Mouse (Mus musculus): ENCODE measurements around the gene 7530416G11Rik. TPM values are rescaled to one million over a fixed set of nuclear protein-coding genes. Genes with fewer than 3 reads are reported as not detected.
A peak's percentile ranks its signal among the peaks of the same experiment; 100 is the strongest.

Gene 7530416G11Rik
- polyA plus RNA-seq, 1 experiment from 2014 or later, result not detected

DNA sequence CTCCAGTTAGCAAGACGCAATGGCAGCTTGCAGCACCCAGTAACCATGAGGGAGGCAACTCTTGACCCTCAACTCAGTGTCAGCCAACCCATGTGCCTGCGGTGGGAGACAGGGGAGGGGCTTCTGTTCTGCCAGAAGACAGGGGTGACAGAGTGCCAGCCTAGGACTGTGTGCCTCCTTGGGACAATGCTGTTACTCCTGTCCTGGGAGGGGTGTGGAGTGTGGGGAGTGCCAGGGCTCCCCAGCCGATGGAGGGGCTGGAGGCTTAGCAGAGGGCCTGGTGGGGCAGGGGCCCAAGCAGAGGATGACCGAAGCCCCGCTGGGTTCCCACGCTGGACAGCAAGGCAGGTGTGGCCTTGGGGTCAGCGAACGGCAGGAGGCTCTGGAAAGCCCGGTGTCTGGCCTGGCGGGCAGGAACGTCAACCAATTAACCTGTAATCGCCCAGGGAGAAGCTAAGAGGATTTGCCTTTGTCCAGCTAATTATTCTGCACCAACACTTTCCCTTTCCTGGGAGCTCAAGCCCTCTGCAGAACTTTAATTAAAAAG is 21.4 kb upstream of the 7530416G11Rik start:
- WGBS, result 24% methylated on average over 12 of the region's 12 CpGs
- H3K27ac ChIP-seq (ENCODE audit: low read depth, low read length), result no peak overlapping the region
- no peak overlapping the region for H3K4me3 ChIP-seq (ENCODE audit: low read depth, low read length)
- no peaks in the 10 kb centered on the region for H3K36me3 ChIP-seq (ENCODE audit: control insufficient read depth, insufficient read depth, low read length)
- H3K9ac ChIP-seq (replicated peaks; ENCODE audit: low read depth, low read length), result no peak overlapping the region
- no peaks in the 10 kb centered on the region for H3K9me3 ChIP-seq (ENCODE audit: control insufficient read depth, low read length)
- H3K27me3 ChIP-seq (ENCODE audit: control insufficient read depth, insufficient read depth, low read length), result no peaks in the 10 kb centered on the region
- H3K4me1 ChIP-seq (ENCODE audit: control insufficient read depth, insufficient read depth, low read length), result no peaks in the 10 kb centered on the region
- ATAC-seq (ENCODE audit: low read depth), result no peak; the same call in 1 of the 2 replicates
- no peak overlapping the region for H3K4me2 ChIP-seq (ENCODE audit: low read depth, low read length)

DNA sequence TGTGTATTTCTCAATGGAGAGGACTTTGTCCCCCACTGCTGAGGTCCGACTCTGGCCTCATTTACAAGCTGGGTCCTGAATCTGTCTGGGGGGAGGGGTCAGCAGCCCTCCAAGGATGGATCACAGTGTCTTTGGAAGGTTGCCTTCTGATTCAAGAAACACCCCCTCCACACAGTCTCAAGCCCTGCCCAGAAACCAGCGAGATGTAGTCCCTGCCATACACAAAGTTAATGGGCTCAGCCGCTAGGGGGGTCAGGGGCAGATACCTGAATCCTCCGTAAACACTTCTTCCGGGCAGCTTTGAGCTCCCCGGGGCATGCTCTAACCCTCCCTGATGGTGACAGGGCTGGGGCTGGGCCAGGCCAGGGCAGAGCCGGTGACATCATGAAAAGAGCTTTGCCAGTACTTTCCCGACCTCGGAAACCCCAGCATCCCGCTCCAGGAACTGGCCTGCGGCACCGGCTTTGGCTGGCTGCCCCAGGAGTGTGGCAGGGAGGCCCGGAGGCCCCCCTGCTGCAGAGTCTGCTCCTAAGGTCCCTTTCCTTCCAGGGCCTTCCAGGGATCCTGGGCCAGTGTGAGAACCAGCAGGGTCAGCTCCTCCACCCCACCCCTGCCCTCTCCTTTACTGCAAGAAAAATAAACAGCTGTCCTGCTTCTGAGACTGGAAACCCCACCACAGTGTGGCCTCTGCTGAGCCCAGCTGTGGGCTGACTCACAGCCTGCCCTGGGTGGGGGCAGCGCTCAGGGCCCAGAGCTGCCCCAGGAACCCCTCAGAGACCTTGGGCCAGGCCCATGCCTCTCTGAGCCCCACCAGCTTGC is 20.4 kb upstream of the 7530416G11Rik start:
- Histone ChIP-seq H3K36me3 (ENCODE audit: control insufficient read depth, insufficient read depth, low read length) (no peaks in the 10 kb centered on the region), H3K9me3 (ENCODE audit: control insufficient read depth, low read length) (no peaks in the 10 kb centered on the region), H3K4me3 (ENCODE audit: low read depth, low read length) (no peak overlapping the region), H3K27ac (ENCODE audit: low read depth, low read length) (no peak overlapping the region), H3K9ac (replicated peaks; ENCODE audit: low read depth, low read length) (no peak overlapping the region), H3K27me3 (ENCODE audit: control insufficient read depth, insufficient read depth, low read length) (no peaks in the 10 kb centered on the region), H3K4me1 (ENCODE audit: control insufficient read depth, insufficient read depth, low read length) (no peaks in the 10 kb centered on the region), H3K4me2 (ENCODE audit: low read depth, low read length) (no peak overlapping the region)
- WGBS, result 15% methylated on average over 14 of the region's 14 CpGs
- ATAC-seq (ENCODE audit: low read depth), result peak; percentile 34; the same call in 1 of the 2 replicates

DNA sequence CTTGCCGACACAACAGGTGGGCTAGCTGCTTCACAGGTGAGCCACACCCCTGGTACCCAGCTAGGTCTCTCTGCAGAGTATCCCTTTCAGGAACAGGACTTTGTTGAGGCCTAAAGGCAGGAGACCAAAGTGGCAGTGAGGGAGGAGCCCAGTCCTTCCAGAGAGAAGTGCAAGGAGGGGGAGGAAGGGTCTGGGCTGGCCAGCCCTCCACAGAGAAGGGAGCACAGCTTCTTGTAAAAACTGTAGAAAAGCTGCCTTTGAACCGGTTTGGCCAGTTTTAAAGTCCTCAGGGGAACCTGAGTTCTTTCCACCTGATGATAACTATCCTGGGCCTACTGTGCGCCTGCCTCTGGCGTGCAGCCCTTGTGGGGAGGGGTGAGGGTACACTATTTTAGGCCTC is 16.4 kb upstream of the 7530416G11Rik start:
- no peak for ATAC-seq (ENCODE audit: low read depth)
- H3K27me3 ChIP-seq (ENCODE audit: control insufficient read depth, insufficient read depth, low read length), result no peaks in the 10 kb centered on the region
- H3K36me3 ChIP-seq (ENCODE audit: control insufficient read depth, insufficient read depth, low read length), result no peaks in the 10 kb centered on the region
- H3K4me2 ChIP-seq (ENCODE audit: low read depth, low read length), result no peak overlapping the region
- H3K27ac ChIP-seq (ENCODE audit: low read depth, low read length), result no peak overlapping the region
- no peaks in the 10 kb centered on the region for H3K4me1 ChIP-seq (ENCODE audit: control insufficient read depth, insufficient read depth, low read length)
- no peak overlapping the region for H3K9ac ChIP-seq (replicated peaks; ENCODE audit: low read depth, low read length)
- H3K4me3 ChIP-seq (ENCODE audit: low read depth, low read length), result no peak overlapping the region
- H3K9me3 ChIP-seq (ENCODE audit: control insufficient read depth, low read length), result no peaks in the 10 kb centered on the region
- 72% methylated on average over 4 of the region's 4 CpGs for WGBS

DNA sequence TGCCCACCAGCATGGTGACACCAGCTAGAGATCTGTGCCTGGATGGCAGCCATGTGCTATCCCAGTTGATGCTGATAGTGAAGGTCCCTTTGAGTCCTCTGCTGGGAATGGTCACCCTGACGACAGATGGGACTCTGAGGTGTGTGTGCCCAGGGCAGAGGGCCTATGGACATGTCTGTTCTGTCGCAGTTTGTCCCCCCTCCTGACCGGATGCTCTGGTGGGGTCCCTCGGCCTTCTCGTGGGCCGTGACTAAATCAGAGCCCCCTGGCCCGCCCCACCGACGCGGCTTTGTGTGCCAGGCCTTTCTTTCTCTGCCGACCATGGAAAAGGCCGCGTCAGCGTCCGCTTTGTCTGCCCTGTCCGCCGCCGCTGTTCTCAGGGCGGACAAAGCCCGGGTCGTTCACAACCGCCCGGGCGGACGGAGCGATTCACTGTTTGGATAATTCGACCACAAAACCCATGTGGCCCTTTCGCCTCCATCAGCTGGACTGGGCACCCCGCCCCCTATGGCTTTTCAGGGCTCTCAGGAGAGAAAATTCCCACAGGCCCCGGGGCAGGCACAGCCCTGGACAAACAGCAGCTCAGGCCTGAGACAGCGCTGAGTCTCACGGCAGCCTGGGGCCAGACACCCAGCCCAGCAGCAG is 4.5 kb upstream of the 7530416G11Rik start:
- peak overlapping the region; percentile 34; the same call in 1 of the 2 replicates for H3K9ac ChIP-seq (replicated peaks; ENCODE audit: low read depth, low read length)
- H3K9me3 ChIP-seq (ENCODE audit: control insufficient read depth, low read length), result no peaks in the 10 kb centered on the region
- no peaks in the 10 kb centered on the region for H3K36me3 ChIP-seq (ENCODE audit: control insufficient read depth, insufficient read depth, low read length)
- 7% methylated on average over 31 of the region's 32 CpGs for WGBS
- H3K27me3 ChIP-seq (ENCODE audit: control insufficient read depth, insufficient read depth, low read length), result no peaks in the 10 kb centered on the region
- H3K4me2 ChIP-seq (ENCODE audit: low read depth, low read length), result no peak overlapping the region
- H3K4me1 ChIP-seq (ENCODE audit: control insufficient read depth, insufficient read depth, low read length), result 0 out of 2 replicates have a peak, but pooled peaks cover 6% of the 10 kb centered on the region
- H3K27ac ChIP-seq (ENCODE audit: low read depth, low read length), result peak overlapping the region; percentile 60; the same call in 1 of the 2 replicates
- no peak for ATAC-seq (ENCODE audit: low read depth)
- H3K4me3 ChIP-seq (ENCODE audit: low read depth, low read length), result no peak overlapping the region

DNA sequence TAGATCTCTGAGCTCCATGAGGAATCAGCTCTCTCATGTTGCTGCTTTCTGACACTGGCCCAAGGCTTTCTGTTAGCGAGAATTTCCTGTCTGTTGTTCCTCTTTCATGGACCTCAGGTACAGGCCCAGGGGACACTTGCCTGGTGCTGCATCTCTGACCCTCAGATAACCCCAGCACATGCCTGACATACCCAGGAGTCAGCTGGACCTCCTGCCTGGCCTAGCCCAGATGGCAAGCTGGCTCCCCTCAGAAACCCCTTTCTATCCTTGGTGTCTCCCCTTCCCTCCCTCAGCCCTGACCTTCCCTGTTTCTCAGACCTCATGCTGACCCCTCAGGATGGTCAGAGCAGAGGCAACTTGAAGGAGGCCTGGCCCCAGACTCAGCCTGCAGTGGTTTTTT is 3.7 kb upstream of the 7530416G11Rik start:
- WGBS, result 83% methylated on average over 1 of the region's 1 CpGs
- Histone ChIP-seq H3K36me3 (ENCODE audit: control insufficient read depth, insufficient read depth, low read length) (no peaks in the 10 kb centered on the region), H3K4me2 (ENCODE audit: low read depth, low read length) (no peak overlapping the region), H3K4me3 (ENCODE audit: low read depth, low read length) (no peak overlapping the region), H3K9me3 (ENCODE audit: control insufficient read depth, low read length) (no peaks in the 10 kb centered on the region), H3K27me3 (ENCODE audit: control insufficient read depth, insufficient read depth, low read length) (no peaks in the 10 kb centered on the region), H3K9ac (replicated peaks; ENCODE audit: low read depth, low read length) (no peak overlapping the region), H3K4me1 (ENCODE audit: control insufficient read depth, insufficient read depth, low read length) (0 out of 2 replicates have a peak, but pooled peaks cover 6% of the 10 kb centered on the region), H3K27ac (ENCODE audit: low read depth, low read length) (no peak overlapping the region)
- no peak for ATAC-seq (ENCODE audit: low read depth)

DNA sequence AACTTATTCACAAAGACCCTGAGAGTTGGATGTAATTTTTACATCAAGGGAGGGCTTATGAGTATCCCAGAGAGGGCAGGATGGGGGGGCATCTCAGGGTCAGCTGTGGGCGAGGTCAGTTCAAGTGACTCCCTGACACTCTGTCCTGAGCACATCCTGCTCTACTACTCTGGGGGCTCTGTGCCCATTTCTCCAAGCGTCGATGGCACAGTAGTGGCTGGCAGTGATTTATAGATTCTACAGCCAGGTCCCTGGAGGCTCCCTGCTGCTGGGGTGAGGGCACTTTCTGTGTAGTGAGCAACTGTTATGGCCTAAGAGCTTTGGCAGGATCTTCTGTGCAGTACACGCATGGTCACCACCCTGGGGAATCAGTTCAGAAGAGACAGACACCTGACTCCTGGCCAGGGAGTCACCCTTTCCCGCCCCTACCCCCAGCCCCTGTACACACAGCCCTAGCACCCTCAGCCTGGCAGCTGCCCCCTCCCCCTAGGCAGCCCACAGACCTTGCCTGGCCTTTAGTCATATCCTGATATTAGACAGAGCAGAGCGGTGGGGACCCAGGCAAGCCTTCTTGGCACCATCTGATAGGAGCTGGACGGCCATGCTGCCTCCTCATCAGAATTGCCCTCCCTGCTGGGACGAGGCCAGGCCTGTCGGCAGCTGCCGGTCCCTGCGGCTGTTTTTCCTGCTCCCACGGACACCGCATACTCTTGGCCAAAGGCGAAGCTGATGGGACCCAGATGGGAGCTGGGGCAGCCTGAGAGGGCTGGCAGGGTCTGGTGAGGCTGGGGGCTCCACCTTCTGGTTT is 2.3 kb upstream of the 7530416G11Rik start:
- Histone ChIP-seq H3K4me3 (ENCODE audit: low read depth, low read length) (no peak overlapping the region), H3K36me3 (ENCODE audit: control insufficient read depth, insufficient read depth, low read length) (no peaks in the 10 kb centered on the region), H3K4me1 (ENCODE audit: control insufficient read depth, insufficient read depth, low read length) (0 out of 2 replicates have a peak, but pooled peaks cover 6% of the 10 kb centered on the region), H3K27ac (ENCODE audit: low read depth, low read length) (peak overlapping the region; percentile 39), H3K27me3 (ENCODE audit: control insufficient read depth, insufficient read depth, low read length) (no peaks in the 10 kb centered on the region), H3K9me3 (ENCODE audit: control insufficient read depth, low read length) (no peaks in the 10 kb centered on the region), H3K4me2 (ENCODE audit: low read depth, low read length) (no peak overlapping the region), H3K9ac (replicated peaks; ENCODE audit: low read depth, low read length) (no peak overlapping the region)
- peak; percentile 57; the same call in 1 of the 2 replicates for ATAC-seq (ENCODE audit: low read depth)
- 25% methylated on average over 14 of the region's 14 CpGs for WGBS

DNA sequence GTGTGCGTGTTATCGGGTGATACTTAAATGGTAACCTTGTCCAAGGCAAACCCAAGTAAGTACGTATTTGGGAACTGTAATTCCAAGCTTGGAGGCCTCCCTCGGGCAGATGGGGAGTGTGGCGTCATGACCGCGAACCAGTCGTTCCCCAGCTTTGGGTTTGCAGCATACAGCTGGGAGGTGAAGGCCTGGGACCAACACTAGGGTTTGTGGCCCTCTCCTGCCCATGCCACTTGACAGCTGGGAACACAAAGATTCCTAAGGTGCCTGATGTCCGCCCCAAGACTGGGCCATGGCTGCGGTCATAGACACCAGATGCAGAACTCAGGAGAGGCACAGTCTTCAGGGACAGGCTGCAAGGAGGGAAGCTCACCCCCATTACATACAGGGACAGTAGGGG is 2.8 kb downstream of the 7530416G11Rik start:
- Histone ChIP-seq H3K4me2 (ENCODE audit: low read depth, low read length) (no peak overlapping the region), H3K27me3 (ENCODE audit: control insufficient read depth, insufficient read depth, low read length) (no peaks in the 10 kb centered on the region), H3K4me3 (ENCODE audit: low read depth, low read length) (no peak overlapping the region), H3K4me1 (ENCODE audit: control insufficient read depth, insufficient read depth, low read length) (0 out of 2 replicates have a peak, but pooled peaks cover 2% of the 10 kb centered on the region), H3K36me3 (ENCODE audit: control insufficient read depth, insufficient read depth, low read length) (no peaks in the 10 kb centered on the region), H3K9ac (replicated peaks; ENCODE audit: low read depth, low read length) (no peak overlapping the region), H3K9me3 (ENCODE audit: control insufficient read depth, low read length) (no peaks in the 10 kb centered on the region), H3K27ac (ENCODE audit: low read depth, low read length) (no peak overlapping the region)
- 82% methylated on average over 10 of the region's 10 CpGs for WGBS
- ATAC-seq (ENCODE audit: low read depth), result no peak

DNA sequence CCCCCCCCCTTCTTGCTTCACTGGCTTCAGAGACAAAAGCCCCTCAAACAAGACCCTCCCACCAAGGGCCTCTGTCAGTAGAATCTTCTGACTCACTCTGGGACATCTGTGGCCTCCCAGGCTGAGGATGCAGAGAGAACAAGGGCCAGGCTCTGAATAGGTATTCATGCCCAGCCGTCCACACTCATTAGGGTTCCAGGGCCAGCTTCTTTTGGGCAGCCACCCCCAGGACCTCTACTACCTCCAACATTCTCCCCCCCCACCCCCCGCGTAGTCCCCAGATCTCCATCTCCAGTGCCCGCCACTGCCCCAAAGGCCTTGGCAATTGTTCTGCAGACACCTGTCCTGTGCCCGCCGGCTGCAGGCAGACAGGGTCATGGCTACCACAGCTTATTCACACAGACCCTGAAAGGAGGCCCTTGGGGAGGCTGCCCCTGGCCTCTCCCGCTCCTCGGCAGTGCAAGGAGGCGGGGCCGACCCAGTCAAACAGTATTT is 5.0 kb downstream of the 7530416G11Rik start:
- no peak overlapping the region for H3K9ac ChIP-seq (replicated peaks; ENCODE audit: low read depth, low read length)
- peak; percentile 77; the same call in 1 of the 2 replicates for ATAC-seq (ENCODE audit: low read depth)
- H3K4me2 ChIP-seq (ENCODE audit: low read depth, low read length), result no peak overlapping the region
- no peaks in the 10 kb centered on the region for H3K27me3 ChIP-seq (ENCODE audit: control insufficient read depth, insufficient read depth, low read length)
- H3K27ac ChIP-seq (ENCODE audit: low read depth, low read length), result no peak overlapping the region
- H3K4me3 ChIP-seq (ENCODE audit: low read depth, low read length), result no peak overlapping the region
- no peaks in the 10 kb centered on the region for H3K36me3 ChIP-seq (ENCODE audit: control insufficient read depth, insufficient read depth, low read length)
- H3K4me1 ChIP-seq (ENCODE audit: control insufficient read depth, insufficient read depth, low read length), result peaks cover 13% of the 10 kb centered on the region; the same call in 1 of the 2 replicates
- H3K9me3 ChIP-seq (ENCODE audit: control insufficient read depth, low read length), result no peaks in the 10 kb centered on the region
- WGBS, result 12% methylated on average over 10 of the region's 10 CpGs

All from neural tube, embryonic 14.5 days (tissue).